Mouse (Mus musculus) C2C12 (cell line): ENCODE measurements around the gene Plbd1. TPM values are rescaled to one million over a fixed set of nuclear protein-coding genes. Genes with fewer than 3 reads are reported as not detected.

Source experiments
- H3K27me3 ChIP-seq: one replicate; pipeline ENCODE4 v1.6.1; 2011; ENCODE audit not compliant: control insufficient read depth, insufficient read depth, insufficient read length
- H3K36me3 ChIP-seq: one replicate; pipeline ENCODE4 v1.6.1; 2011; ENCODE audit not compliant: control insufficient read depth, insufficient read depth
- H3K4me3 ChIP-seq: one replicate; pipeline ENCODE4 v1.5.1; 2011; ENCODE audit warnings: mild to moderate bottlenecking, control low read depth; ENCODE audit not compliant: poor library complexity, insufficient read depth, severe bottlenecking
- H3K79me2 ChIP-seq: one replicate; pipeline ENCODE4 v1.6.1; 2011; ENCODE audit not compliant: control insufficient read depth, insufficient read depth
- H3K79me3 ChIP-seq: one replicate; pipeline ENCODE4 v1.6.1; 2011; ENCODE audit warnings: low read depth, control low read depth
- H3ac ChIP-seq: one replicate; pipeline ENCODE3; 2011; ENCODE audit warnings: low read depth; ENCODE audit not compliant: control insufficient read depth, insufficient read length
- CEBPB ChIP-seq: IDR thresholded peaks from one replicate; pipeline ENCODE4 v1.6.1; 2011; ENCODE audit warnings: low read depth, mild to moderate bottlenecking, control low read depth, moderate library complexity
- CTCF ChIP-seq: IDR thresholded peaks from one replicate; pipeline ENCODE4 v1.5.1; 2011; ENCODE audit not compliant: control insufficient read depth, insufficient read depth, insufficient read length
- FOSL1 ChIP-seq: IDR thresholded peaks from one replicate; pipeline ENCODE4 v1.8.0; 2011; ENCODE audit warnings: mild to moderate bottlenecking, low read length; ENCODE audit not compliant: poor library complexity, insufficient read depth, severe bottlenecking
- MAX ChIP-seq: IDR thresholded peaks from one replicate; pipeline ENCODE4 v1.6.1; 2011; ENCODE audit warnings: mild to moderate bottlenecking, control low read depth
- MYOD1 ChIP-seq: IDR thresholded peaks from one replicate; pipeline ENCODE4 v1.6.1; 2011; ENCODE audit warnings: low read depth; ENCODE audit not compliant: control insufficient read depth, insufficient read length
- MYOG ChIP-seq: IDR thresholded peaks from one replicate; pipeline ENCODE4 v1.6.1; 2011; ENCODE audit not compliant: control insufficient read depth, insufficient read length; ENCODE audit errors: extremely low read depth
- USF1 ChIP-seq: IDR thresholded peaks from one replicate; pipeline ENCODE4 v1.6.1; 2011; ENCODE audit warnings: low read depth, mild to moderate bottlenecking, control low read depth, moderate library complexity
- polyA plus RNA-seq: library from polyadenylated mRNA; unstranded; fragments of >200 nt; fragmentation: generic; extraction: Trizol; gene quantifications from one replicate; pipeline ENCODE4 v1.2.1, GENCODE M21; 2012; ENCODE audit warnings: missing spikeins

Gene Plbd1
- polyA plus RNA-seq, 1 experiment: not detected

GRCm38 (mm10) chr6:136633154-136633553 lies 28.6 kb downstream of the Plbd1 start:
- H3K79me2 ChIP-seq: no peaks in the 10 kb centered on the region
- no peak overlapping the region for H3K4me3 ChIP-seq
- H3K79me3 ChIP-seq: no peaks in the 10 kb centered on the region
- H3K36me3 ChIP-seq: no peaks in the 10 kb centered on the region
- TF ChIP-seq MYOG (no peak), CTCF (no peak), MAX (no peak), FOSL1 (no peak), USF1 (no peak), MYOD1 (no peak), CEBPB (no peak)
- H3ac ChIP-seq: no peak overlapping the region
- no peaks in the 10 kb centered on the region for H3K27me3 ChIP-seq

- Histone ChIP-seq H3K79me3 (no peaks in the 10 kb centered on the region), H3K36me3 (no peaks in the 10 kb centered on the region), H3K4me3 (no peak overlapping the region), H3ac (no peak overlapping the region), H3K27me3 (no peaks in the 10 kb centered on the region), H3K79me2 (no peaks in the 10 kb centered on the region)
- TF ChIP-seq FOSL1: no peak
- TF ChIP-seq MYOG: no peak
- TF ChIP-seq MYOD1: no peak
- TF ChIP-seq USF1: no peak
- no peak for TF ChIP-seq CTCF
- TF ChIP-seq MAX: no peak
- TF ChIP-seq CEBPB: no peak
These were observed 29.7 kb downstream of the Plbd1 start for GRCm38 (mm10) chr6:136631945-136632534.

- Histone ChIP-seq H3K79me3 (no peaks in the 10 kb centered on the region), H3K4me3 (no peak overlapping the region), H3K36me3 (no peaks in the 10 kb centered on the region), H3K27me3 (no peaks in the 10 kb centered on the region), H3K79me2 (no peaks in the 10 kb centered on the region), H3ac (no peak overlapping the region)
- TF ChIP-seq MAX: no peak
- TF ChIP-seq FOSL1: no peak
- TF ChIP-seq USF1: no peak
- TF ChIP-seq MYOG: no peak
- TF ChIP-seq MYOD1: no peak
These were observed 30.2 kb downstream of the Plbd1 start for GRCm38 (mm10) chr6:136631519-136631918.

- TF ChIP-seq MYOD1 (no peak), FOSL1 (no peak), CEBPB (no peak)
- Histone ChIP-seq H3K79me2 (no peaks in the 10 kb centered on the region), H3K79me3 (no peaks in the 10 kb centered on the region), H3ac (no peak overlapping the region), H3K36me3 (no peaks in the 10 kb centered on the region), H3K4me3 (no peak overlapping the region), H3K27me3 (no peaks in the 10 kb centered on the region)
These were observed 32.1 kb downstream of the Plbd1 start for GRCm38 (mm10) chr6:136629639-136630038.

- Histone ChIP-seq H3K4me3 (no peak overlapping the region), H3K36me3 (no peaks in the 10 kb centered on the region), H3K79me3 (no peaks in the 10 kb centered on the region), H3K27me3 (no peaks in the 10 kb centered on the region), H3ac (no peak overlapping the region), H3K79me2 (no peaks in the 10 kb centered on the region)
- no peak for TF ChIP-seq MYOD1
- no peak for TF ChIP-seq CEBPB
- TF ChIP-seq USF1: no peak
- TF ChIP-seq MYOG: no peak
- TF ChIP-seq CTCF: no peak
- TF ChIP-seq FOSL1: no peak
- TF ChIP-seq MAX: no peak
These were observed 36.3 kb downstream of the Plbd1 start for GRCm38 (mm10) chr6:136625421-136625820.
